Mouse (Mus musculus): ENCODE results near the gene AI837181.
A peak's percentile ranks its signal among the peaks of the same experiment; 100 is the strongest.

The AI837181 gene

DNA sequence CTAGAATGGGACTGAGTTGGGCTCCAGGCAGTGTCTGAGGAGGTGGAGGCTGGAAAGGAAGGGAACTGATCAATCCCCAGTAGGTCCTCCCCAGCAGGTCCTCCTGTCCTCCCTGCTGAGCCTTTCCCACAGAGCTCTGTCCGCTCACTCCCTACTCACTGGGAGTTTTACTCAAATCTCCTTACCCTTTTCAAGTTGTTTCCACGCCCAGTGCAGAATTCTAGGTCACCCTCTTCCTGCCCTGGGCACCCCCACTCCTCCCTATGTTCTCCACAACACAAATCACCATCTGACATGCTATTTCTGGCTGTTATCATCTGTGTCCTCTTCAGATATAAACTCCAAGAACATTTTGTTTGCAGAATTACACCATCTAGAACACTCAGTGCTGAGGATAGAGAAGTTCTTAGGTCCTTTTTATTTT is 10.4 kb upstream of the AI837181 start:
- DNase-seq (ENCODE audit: low read depth, low spot score), result no peak

GRCm38 (mm10) chr19:5418750-5419466 is 6.0 kb upstream of the AI837181 start:
- no peak for DNase-seq (ENCODE audit: low read depth, low spot score)

GRCm38 (mm10) chr19:5419630-5420029 is 5.3 kb upstream of the AI837181 start:
- no peak for DNase-seq (ENCODE audit: low read depth, low spot score)

- DNase-seq (ENCODE audit: low read depth, low spot score), result no peak
Observed at GRCm38 (mm10) chr19:5420579-5420978, 4.4 kb upstream of the AI837181 start.

- DNase-seq (ENCODE audit: low read depth, low spot score), result no peak
Observed at GRCm38 (mm10) chr19:5421784-5422183, 3.2 kb upstream of the AI837181 start.

DNA sequence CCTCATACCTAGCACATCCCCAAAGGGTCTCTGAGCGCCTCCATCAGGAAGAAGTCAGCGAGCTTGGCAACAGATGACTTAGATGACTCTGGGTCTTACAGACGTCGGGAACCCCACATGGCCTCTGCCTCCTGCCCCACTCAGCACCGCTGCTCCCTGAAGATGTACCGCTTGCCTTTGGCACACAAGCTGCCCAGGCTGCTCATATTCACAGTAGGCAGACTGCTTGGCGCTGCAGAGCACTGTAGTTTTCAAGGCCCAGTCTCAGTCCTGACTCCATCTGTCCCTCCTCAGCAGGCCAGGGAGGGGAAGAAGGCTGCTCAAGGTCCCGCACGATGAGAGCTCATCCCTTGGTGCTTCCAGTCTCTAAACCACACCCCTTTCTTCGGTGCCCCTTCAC is 2.7 kb upstream of the AI837181 start:
- DNase-seq (ENCODE audit: low read depth, low spot score), result no peak

DNA sequence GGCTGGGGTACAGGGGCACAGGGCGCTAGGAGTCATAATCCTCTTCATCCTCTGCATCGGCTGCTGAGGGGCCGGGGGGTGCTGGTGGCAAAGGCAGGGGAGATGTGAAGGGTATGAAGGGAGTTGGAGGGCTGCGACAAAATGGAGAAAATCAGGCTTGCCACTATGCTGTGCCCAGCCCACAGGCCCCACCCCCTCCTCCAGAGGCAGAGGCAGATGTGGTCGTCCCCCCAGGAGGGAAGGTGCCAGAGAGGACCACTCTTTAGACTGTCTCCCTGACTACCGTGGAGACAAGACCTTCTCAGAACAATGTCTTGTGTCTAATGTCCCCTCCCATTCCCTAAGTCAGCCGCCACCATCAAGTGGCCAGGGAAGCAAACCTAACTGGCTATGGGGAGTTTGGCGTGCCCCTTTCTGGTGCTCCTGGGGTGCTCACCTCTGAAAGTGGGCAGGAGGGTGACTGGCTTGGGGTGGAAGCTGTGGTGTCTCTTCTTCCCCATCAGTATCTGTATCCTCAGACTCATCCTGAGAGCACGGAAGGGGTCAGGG is 2.0 kb upstream of the AI837181 start:
- no peak for DNase-seq (ENCODE audit: low read depth, low spot score)

DNA sequence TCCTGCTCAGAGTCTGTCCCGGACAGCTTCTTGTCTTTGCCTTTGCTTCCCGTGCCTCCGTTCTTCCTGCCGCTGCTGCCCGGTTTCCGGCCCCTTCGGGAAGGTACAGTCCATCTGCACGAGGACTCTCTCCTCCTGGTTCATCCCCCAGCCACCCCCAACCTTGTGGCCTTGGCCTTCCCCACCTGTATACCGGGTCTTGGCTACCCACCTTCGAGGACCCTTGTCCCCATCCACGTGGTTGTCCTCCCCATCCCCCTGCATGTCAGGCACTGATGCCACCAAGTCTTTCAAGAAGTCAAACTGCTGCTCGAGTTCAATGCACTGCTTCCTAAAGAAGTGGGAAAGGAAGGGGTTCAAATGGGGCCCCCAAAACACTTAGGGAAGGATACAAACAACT is 1.4 kb upstream of the AI837181 start:
- DNase-seq (ENCODE audit: low read depth, low spot score), result no peak

DNA sequence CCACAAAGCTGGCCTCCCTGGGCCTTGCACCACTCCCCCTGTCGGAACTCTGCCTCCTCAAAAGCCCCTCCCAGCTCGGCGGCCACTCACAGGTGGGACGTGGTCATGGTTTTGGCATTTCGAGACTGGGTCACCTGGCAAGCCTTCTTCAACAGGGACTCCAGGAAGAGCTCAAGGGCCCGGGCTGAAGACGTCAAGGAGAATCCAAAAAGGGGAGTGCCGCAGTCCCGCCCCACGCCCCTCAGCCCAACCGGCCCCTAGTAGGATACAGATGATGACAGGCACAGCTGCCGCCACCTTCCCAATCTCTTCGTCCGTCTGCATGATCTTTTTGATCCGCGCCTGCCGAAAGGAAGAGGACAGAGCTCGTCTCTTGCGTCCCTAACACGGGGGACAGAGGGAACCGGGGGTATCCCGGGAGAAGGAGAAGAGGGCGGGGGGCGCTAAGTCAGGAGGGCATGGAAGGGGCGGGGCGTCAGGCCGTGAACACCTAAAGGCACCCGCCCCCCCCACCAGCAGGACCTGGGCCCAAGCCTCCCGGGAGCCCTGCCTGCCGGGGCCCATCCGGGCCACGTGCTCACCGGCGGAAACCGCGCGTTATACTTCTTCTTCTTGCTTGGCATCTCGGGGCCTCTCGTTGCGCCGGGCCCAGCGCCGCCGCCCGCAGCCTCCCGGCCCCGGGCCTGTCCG is 707 bp upstream of the AI837181 start:
- peak; percentile 67 for DNase-seq (ENCODE audit: low read depth, low spot score)

- DNase-seq (ENCODE audit: low read depth, low spot score), result no peak
Observed at GRCm38 (mm10) chr19:5425906-5426565, 1.1 kb downstream of the AI837181 start.

DNA sequence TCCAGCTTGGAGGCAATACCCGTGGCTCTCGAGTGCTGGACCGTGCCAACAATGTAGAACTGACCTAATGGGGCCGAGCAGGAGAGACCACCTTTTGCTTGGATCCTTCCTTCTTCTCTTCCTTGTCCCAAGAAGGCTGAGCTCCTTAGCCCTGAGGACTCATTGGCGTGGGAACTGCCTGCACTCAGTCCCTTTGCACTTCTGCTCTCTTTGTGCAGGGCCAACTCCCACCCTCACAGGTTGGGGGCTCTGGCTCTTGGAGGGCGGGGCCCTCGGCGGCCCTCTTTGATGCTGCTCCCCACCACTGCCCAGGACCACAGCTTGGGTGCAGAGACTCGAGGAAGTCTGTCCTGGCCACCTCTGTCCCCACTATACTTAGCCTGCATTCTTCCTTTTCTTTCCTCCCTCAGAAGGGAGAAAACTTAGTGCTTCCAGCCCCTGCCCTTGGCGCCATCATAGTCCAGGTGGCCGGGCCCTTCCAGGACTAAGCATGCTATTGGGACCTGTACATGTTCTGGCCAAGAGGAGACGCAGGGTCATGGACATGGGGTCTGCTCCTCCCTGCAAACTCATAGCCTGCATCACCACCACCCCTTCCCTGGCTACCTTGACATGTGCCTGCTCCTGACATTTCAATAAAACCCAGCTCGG is 1.8 kb downstream of the AI837181 start:
- no peak for DNase-seq (ENCODE audit: low read depth, low spot score)

GRCm38 (mm10) chr19:5428083-5428482 is 3.1 kb downstream of the AI837181 start:
- DNase-seq (ENCODE audit: low read depth, low spot score), result peak; percentile 56

GRCm38 (mm10) chr19:5429219-5429618 is 4.3 kb downstream of the AI837181 start:
- DNase-seq (ENCODE audit: low read depth, low spot score), result no peak

DNA sequence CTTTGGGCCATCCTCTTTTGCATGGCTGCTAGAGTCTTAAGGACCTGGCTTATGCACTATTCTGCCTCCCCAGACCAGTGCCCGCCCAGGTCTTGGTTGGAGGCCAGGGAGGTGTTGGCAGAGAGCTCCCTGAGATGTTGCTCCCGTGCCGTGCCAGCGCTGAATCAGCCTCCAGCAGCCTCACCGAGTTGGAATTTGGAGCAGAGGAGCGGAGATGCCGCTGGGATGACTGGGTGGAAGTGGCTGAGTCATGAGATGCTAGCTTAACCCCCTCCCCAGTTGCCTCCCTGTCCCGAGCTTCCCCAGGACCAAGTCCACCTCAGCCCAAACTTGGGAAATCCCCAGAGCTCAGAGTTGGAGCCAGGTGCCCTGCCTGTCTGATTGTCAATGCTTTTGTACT is 4.9 kb downstream of the AI837181 start:
- DNase-seq (ENCODE audit: low read depth, low spot score), result no peak

- DNase-seq (ENCODE audit: low read depth, low spot score), result no peak
Observed at GRCm38 (mm10) chr19:5430408-5430807, 5.5 kb downstream of the AI837181 start.

- peak; percentile 32 for DNase-seq (ENCODE audit: low read depth, low spot score)
Observed at GRCm38 (mm10) chr19:5431911-5432464, 7.0 kb downstream of the AI837181 start.

- DNase-seq (ENCODE audit: low read depth, low spot score), result peak; percentile 73
Observed at GRCm38 (mm10) chr19:5432992-5433852, 8.3 kb downstream of the AI837181 start.

DNA sequence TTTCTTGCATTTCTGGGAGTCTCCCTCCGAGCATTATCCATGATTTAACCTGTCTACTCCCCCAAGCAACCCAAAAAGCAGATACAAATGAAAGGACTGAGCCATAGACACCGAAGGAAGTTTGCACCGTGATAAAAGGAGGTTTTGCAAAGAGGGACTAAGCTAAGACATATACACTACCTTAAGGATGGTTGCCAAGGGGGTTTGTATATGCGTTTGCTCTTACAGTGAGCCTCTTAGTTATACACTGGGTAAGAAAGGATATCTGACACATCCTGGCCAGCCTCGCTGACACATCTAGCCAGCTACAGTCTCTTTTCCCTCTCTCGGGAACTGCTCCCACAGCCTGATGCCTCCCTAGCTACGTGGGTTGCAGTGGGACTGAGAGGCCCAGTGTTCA is 9.0 kb downstream of the AI837181 start:
- no peak for DNase-seq (ENCODE audit: low read depth, low spot score)

- no peak for DNase-seq (ENCODE audit: low read depth, low spot score)
Observed at GRCm38 (mm10) chr19:5444371-5444908, 19.5 kb downstream of the AI837181 start.

- no peak for DNase-seq (ENCODE audit: low read depth, low spot score)
Observed at GRCm38 (mm10) chr19:5444954-5445353, 20.0 kb downstream of the AI837181 start.

Data from CD4-positive helper T cell, adult 2 months (primary cell).